Mouse (Mus musculus): ENCODE measurements around the gene Zfp706. TPM values are rescaled to one million over a fixed set of nuclear protein-coding genes. Genes with fewer than 3 reads are reported as not detected.

Gene Zfp706
- total and polyA plus RNA-seq, 3 experiments: 19.7 to 137 (median 74.2) TPM

DNA sequence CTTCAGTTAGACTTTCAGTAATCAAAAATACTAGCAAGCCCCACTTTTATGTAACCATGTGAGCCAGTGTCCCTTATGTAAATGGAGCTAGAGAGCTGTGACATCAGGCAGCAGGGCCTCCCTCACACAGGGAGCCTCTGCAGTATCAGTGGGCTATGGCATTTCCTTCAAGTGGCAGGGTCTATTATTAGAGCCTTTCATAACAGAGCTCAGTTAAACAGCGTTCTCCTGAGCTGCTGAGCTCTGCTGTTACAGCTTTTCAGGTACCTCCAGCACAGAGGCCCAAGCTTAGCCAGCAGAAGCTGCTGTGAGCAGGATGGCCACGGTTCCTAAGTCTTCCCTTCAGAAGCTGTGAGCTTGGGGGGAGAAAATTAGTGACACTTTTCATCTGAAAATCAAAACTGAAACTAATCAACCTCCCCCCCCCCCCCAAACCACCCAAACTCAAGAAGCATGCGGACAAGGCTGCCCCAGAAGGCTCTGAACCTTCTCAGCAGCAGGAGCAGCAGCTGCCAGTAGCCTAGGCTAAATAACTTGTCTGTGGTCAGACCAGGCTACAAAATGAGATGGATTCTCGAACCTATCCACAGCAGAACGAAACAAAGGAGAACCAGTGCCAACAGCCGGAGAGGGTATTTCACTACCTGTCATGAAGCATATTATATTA is 20.2 kb downstream of the Zfp706 start:
- DNase-seq (ENCODE audit: low spot score) (no peak), ATAC-seq (ENCODE audit: extremely low read depth, insufficient number of reproducible peaks, low FRiP score, poor library complexity, severe bottlenecking) (no peak)
- peaks cover 10% of the 10 kb centered on the region; the same call in 1 of the 2 replicates for H3K4me1 ChIP-seq (ENCODE audit: insufficient read depth, low read depth, low read length)
- TF ChIP-seq GATA1 (IDR thresholded peaks at IDR 0.05; ENCODE audit: borderline replicate concordance, low read length): no peak
- no peak for TF ChIP-seq TAL1 (conservative IDR thresholded peaks at IDR 0.05; ENCODE audit: low read depth, low read length)
- no peak for TF ChIP-seq CTCF (IDR thresholded peaks at IDR 0.05; ENCODE audit: low read depth, low read length)
- no peak for TF ChIP-seq POLR2AphosphoS5 (IDR thresholded peaks at IDR 0.05; ENCODE audit: insufficient replicate concordance, low read depth, low read length)
- no peak for TF ChIP-seq GATA2 (IDR thresholded peaks at IDR 0.05; ENCODE audit: borderline replicate concordance, low read depth, low read length)
- H3K36me3 ChIP-seq (replicated peaks): peaks cover 66% of the 10 kb centered on the region
- no peaks in the 10 kb centered on the region for H3K27me3 ChIP-seq (ENCODE audit: insufficient read depth, low read length)
- no peaks in the 10 kb centered on the region for H3K9me3 ChIP-seq (replicated peaks)
- H3K4me3 ChIP-seq (ENCODE audit: low read depth, low read length): no peak overlapping the region

DNA sequence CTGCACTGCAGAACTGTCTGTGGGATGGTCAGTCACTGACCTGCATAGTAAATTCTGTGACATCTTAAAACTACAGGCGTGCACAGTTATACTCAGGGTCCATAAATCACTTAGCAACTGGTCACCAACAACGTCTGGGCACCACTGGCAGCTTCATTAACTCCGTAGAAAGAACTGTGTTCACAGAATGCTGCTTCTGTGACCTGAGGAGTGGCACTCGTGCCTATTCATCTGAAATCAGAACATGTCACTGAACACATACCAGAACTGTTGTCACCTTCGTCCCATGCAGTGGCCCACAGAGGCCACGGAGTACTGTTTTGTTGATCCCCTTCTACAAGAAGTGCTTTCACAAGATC is 22.0 kb downstream of the Zfp706 start:
- TF ChIP-seq POLR2AphosphoS5 (IDR thresholded peaks at IDR 0.05; ENCODE audit: insufficient replicate concordance, low read depth, low read length) (no peak), GATA1 (IDR thresholded peaks at IDR 0.05; ENCODE audit: borderline replicate concordance, low read length) (no peak), TAL1 (conservative IDR thresholded peaks at IDR 0.05; ENCODE audit: low read depth, low read length) (no peak), GATA2 (IDR thresholded peaks at IDR 0.05; ENCODE audit: borderline replicate concordance, low read depth, low read length) (no peak), CTCF (IDR thresholded peaks at IDR 0.05; ENCODE audit: low read depth, low read length) (no peak)
- no peaks in the 10 kb centered on the region for H3K27me3 ChIP-seq (ENCODE audit: insufficient read depth, low read length)
- H3K36me3 ChIP-seq (replicated peaks): peaks cover 48% of the 10 kb centered on the region
- H3K4me3 ChIP-seq (ENCODE audit: low read depth, low read length): no peak overlapping the region
- H3K9me3 ChIP-seq (replicated peaks): no peaks in the 10 kb centered on the region
- H3K4me1 ChIP-seq (ENCODE audit: insufficient read depth, low read depth, low read length): peaks cover 10% of the 10 kb centered on the region; the same call in 1 of the 2 replicates
- ATAC-seq (ENCODE audit: extremely low read depth, insufficient number of reproducible peaks, low FRiP score, poor library complexity, severe bottlenecking) (no peak), DNase-seq (ENCODE audit: low spot score) (no peak)

DNA sequence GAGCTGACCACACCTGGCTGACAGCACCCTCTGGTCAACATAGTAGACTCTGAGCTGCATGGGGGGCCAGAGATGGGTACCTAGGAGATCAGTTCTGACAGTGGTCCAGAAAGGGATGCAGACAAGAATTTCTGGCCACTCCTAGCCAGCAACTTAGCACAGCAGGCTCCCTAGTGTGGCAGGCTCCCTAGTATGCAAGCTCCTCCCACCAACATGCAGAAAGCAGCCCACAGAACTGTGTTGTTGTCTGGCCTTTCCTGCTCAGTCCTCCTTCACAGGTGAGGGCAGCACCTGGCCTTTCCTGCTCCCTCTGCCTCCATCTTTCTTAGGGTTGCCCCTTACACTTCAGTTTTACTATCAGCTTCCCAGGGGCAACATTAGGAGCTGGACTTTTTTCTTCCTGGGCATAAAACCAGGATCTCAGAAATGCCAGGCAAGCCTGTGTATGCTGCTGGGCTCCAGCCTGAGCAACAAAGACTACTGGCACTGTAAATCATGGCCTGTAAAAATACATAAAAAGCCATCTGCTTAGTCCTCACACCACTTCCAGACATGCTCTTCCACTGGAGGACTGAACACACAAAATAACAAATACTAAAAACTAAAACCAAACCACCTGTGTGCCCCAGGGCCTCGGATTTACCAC is 22.5 kb downstream of the Zfp706 start:
- Histone ChIP-seq H3K36me3 (replicated peaks) (peaks cover 43% of the 10 kb centered on the region), H3K4me3 (ENCODE audit: low read depth, low read length) (no peak overlapping the region), H3K9me3 (replicated peaks) (no peaks in the 10 kb centered on the region), H3K4me1 (ENCODE audit: insufficient read depth, low read depth, low read length) (peaks cover 14% of the 10 kb centered on the region), H3K27me3 (ENCODE audit: insufficient read depth, low read length) (no peaks in the 10 kb centered on the region)
- ATAC-seq (ENCODE audit: extremely low read depth, insufficient number of reproducible peaks, low FRiP score, poor library complexity, severe bottlenecking) (no peak), DNase-seq (ENCODE audit: low spot score) (no peak)
- TF ChIP-seq TAL1 (conservative IDR thresholded peaks at IDR 0.05; ENCODE audit: low read depth, low read length): no peak
- no peak for TF ChIP-seq CTCF (IDR thresholded peaks at IDR 0.05; ENCODE audit: low read depth, low read length)
- TF ChIP-seq GATA1 (IDR thresholded peaks at IDR 0.05; ENCODE audit: borderline replicate concordance, low read length): no peak
- TF ChIP-seq POLR2AphosphoS5 (IDR thresholded peaks at IDR 0.05; ENCODE audit: insufficient replicate concordance, low read depth, low read length): no peak
- TF ChIP-seq GATA2 (IDR thresholded peaks at IDR 0.05; ENCODE audit: borderline replicate concordance, low read depth, low read length): no peak

DNA sequence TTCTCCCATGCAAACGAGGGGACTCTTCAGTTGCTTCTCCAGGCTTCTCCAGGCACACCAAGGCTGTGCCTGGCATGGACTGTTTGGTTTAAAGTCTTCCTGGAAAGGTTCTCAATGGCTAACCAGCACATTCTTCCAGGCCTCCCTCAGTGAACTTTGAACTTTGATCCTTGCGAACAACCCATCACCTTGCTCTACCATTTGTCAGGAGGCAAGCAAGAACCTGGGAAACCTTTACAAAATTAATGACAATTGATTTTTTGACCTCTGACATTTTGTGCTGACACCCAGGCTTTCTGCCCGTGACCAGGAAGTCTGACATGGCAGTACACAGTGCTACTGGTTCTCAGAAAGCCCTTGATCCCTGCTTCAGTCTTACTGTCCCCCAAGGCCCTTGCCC is 24.1 kb downstream of the Zfp706 start:
- no peaks in the 10 kb centered on the region; the same call in 1 of the 2 replicates for H3K27me3 ChIP-seq (ENCODE audit: insufficient read depth, low read length)
- no peak overlapping the region for H3K4me3 ChIP-seq (ENCODE audit: low read depth, low read length)
- peaks cover 33% of the 10 kb centered on the region for H3K36me3 ChIP-seq (replicated peaks)
- DNase-seq (ENCODE audit: low spot score) (no peak), ATAC-seq (ENCODE audit: extremely low read depth, insufficient number of reproducible peaks, low FRiP score, poor library complexity, severe bottlenecking) (no peak)
- TF ChIP-seq CTCF (IDR thresholded peaks at IDR 0.05; ENCODE audit: low read depth, low read length): no peak
- no peak for TF ChIP-seq GATA2 (IDR thresholded peaks at IDR 0.05; ENCODE audit: borderline replicate concordance, low read depth, low read length)
- no peak for TF ChIP-seq GATA1 (IDR thresholded peaks at IDR 0.05; ENCODE audit: borderline replicate concordance, low read length)
- TF ChIP-seq TAL1 (conservative IDR thresholded peaks at IDR 0.05; ENCODE audit: low read depth, low read length): no peak
- no peak for TF ChIP-seq POLR2AphosphoS5 (IDR thresholded peaks at IDR 0.05; ENCODE audit: insufficient replicate concordance, low read depth, low read length)
- no peaks in the 10 kb centered on the region for H3K9me3 ChIP-seq (replicated peaks)
- peaks cover 20% of the 10 kb centered on the region for H3K4me1 ChIP-seq (ENCODE audit: insufficient read depth, low read depth, low read length)

DNA sequence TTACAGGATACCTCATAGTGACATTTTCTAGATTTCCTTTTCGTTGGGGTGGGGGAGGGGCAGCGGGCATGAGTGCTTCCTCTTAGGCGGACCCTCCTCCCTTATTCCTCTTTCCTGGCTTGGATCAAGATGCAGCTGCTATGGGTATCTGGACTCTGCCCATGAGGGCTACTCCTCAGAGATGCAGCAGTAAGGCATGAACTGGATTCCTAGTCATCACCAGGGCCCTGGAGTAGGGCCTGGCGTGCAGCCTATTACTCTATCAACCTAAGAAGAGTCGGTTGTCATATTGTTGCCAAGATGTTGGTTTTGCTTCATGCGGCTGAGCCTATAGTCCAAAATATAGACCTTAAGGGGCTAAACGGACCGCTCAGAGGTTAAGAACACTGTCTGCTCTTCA is 27.3 kb downstream of the Zfp706 start:
- peaks cover 23% of the 10 kb centered on the region for H3K4me1 ChIP-seq (ENCODE audit: insufficient read depth, low read depth, low read length)
- no peak for ATAC-seq (ENCODE audit: extremely low read depth, insufficient number of reproducible peaks, low FRiP score, poor library complexity, severe bottlenecking)
- no peak overlapping the region for H3K4me3 ChIP-seq (ENCODE audit: low read depth, low read length)

DNA sequence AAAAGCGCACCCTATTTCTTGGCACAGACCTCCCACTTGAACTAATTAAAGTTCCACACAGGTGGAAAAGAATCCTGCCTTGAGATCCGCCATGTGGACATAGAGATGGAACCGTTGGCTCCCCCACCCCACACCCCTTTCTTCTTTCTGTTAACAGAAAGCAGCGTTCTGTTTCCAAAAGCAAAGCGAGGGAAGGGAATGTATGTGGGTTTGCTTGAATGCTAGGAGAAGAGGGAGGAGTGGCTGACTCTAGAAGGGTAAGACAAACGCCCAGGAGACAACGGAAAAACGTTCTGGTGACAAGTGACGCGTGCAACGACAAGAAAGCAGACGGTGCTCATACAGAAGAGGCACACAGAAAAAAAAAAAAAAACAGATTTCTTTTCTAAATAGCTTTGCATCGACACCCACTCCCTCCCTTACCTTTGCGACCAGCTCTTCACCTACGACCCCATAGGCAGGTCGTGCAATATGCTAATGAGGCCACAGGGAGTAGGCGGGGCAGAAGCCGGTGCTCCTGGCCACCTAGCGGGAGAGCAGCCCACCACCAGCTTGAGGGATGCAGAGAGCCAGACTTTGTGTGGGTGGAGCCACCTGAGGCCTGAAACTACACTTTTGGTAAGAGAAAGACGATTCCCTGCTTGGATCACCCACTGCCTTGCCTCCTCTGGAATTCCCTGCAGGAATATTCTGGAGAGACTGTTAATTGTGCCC is 27.9 kb downstream of the Zfp706 start:
- DNase-seq (ENCODE audit: low spot score) (no peak), ATAC-seq (ENCODE audit: extremely low read depth, insufficient number of reproducible peaks, low FRiP score, poor library complexity, severe bottlenecking) (no peak)
- Histone ChIP-seq H3K4me1 (ENCODE audit: insufficient read depth, low read depth, low read length) (peaks cover 20% of the 10 kb centered on the region), H3K36me3 (replicated peaks) (peaks cover 5% of the 10 kb centered on the region), H3K9me3 (replicated peaks) (no peaks in the 10 kb centered on the region), H3K4me3 (ENCODE audit: low read depth, low read length) (no peak overlapping the region; the same call in 1 of the 2 replicates), H3K27me3 (ENCODE audit: insufficient read depth, low read length) (peaks cover 4% of the 10 kb centered on the region)
- TF ChIP-seq POLR2AphosphoS5 (IDR thresholded peaks at IDR 0.05; ENCODE audit: insufficient replicate concordance, low read depth, low read length) (no peak), GATA2 (IDR thresholded peaks at IDR 0.05; ENCODE audit: borderline replicate concordance, low read depth, low read length) (no peak), GATA1 (IDR thresholded peaks at IDR 0.05; ENCODE audit: borderline replicate concordance, low read length) (no peak), TAL1 (conservative IDR thresholded peaks at IDR 0.05; ENCODE audit: low read depth, low read length) (no peak), CTCF (IDR thresholded peaks at IDR 0.05; ENCODE audit: low read depth, low read length) (no peak)

More for the DNA sequence above, 27.3 kb downstream of the Zfp706 start:
- Histone ChIP-seq H3K9me3 (replicated peaks) (no peaks in the 10 kb centered on the region), H3K36me3 (replicated peaks) (peaks cover 11% of the 10 kb centered on the region), H3K27me3 (ENCODE audit: insufficient read depth, low read length) (peaks cover 4% of the 10 kb centered on the region)
- no peak for TF ChIP-seq POLR2AphosphoS5 (IDR thresholded peaks at IDR 0.05; ENCODE audit: insufficient replicate concordance, low read depth, low read length)
- no peak for TF ChIP-seq CTCF (IDR thresholded peaks at IDR 0.05; ENCODE audit: low read depth, low read length)
- no peak for TF ChIP-seq GATA1 (IDR thresholded peaks at IDR 0.05; ENCODE audit: borderline replicate concordance, low read length)
- TF ChIP-seq GATA2 (IDR thresholded peaks at IDR 0.05; ENCODE audit: borderline replicate concordance, low read depth, low read length): no peak
- no peak for TF ChIP-seq TAL1 (conservative IDR thresholded peaks at IDR 0.05; ENCODE audit: low read depth, low read length)
- no peak for DNase-seq (ENCODE audit: low spot score)
